Mouse (Mus musculus): ENCODE measurements around the gene Nop2. TPM values are rescaled to one million over a fixed set of nuclear protein-coding genes. Genes with fewer than 3 reads are reported as not detected.
A peak's percentile ranks its signal among the peaks of the same experiment; 100 is the strongest.

The Nop2 gene
- polyA plus RNA-seq, 1 experiment from 2014 or later: 32.1 TPM

DNA sequence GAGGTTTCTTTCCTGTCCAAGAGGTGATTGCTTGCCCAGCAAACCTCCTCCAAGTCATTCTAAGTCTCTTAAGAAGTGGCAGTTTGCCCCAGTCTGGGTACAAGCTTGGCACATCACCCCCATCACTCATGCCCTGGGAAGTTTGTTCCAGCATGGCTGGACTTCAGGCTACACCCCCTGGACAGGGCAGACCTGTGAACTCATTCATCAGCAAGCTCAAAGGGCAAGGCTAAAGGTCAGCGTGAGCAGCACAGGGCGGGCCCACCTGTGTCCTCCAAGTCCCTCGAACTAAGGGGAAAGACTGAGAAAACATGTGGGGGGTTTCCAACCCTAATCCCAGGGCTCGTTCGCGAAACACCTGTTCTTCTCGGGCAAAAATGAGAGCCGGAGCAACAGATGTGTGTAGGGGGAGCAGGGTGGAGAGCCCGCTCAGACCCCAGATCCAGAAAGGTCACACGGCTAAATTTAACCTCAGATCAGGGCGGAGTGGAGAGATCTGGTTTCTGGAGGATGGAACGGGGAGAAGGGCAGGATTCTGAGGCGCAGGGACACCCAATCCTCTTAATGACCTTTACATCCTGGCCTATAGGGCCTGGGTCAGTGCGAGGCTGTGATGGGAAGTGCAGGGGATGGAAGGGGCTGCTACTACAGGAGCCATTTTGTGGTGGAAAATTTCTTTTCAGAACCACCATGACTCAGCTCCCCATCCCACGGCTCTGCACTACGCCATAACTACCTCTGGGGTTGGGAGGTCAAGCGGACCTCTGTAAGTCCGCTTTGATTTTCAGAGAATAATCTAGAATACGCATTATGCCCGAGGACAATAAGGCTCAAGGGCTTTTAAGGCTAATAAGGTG, 32.3 kb downstream of the Nop2 start:
- Histone ChIP-seq H3K36me3 (replicated peaks) (peaks cover 70% of the 10 kb centered on the region), H3K9me3 (replicated peaks) (no peaks in the 10 kb centered on the region), H3K9ac (peak overlapping the region; percentile 85), H3K4me2 (peak overlapping the region; percentile 95), H3K27me3 (no peaks in the 10 kb centered on the region), H3K4me1 (replicated peaks) (peaks cover 80% of the 10 kb centered on the region), H3K27ac (replicated peaks) (peak overlapping the region; percentile 91), H3K4me3 (replicated peaks) (peak overlapping the region; percentile 88)
- no peak for ATAC-seq (ENCODE audit: insufficient read depth)
- 6% methylated on average over 20 of the region's 20 CpGs for WGBS (ENCODE audit: insufficient replicate concordance)

DNA sequence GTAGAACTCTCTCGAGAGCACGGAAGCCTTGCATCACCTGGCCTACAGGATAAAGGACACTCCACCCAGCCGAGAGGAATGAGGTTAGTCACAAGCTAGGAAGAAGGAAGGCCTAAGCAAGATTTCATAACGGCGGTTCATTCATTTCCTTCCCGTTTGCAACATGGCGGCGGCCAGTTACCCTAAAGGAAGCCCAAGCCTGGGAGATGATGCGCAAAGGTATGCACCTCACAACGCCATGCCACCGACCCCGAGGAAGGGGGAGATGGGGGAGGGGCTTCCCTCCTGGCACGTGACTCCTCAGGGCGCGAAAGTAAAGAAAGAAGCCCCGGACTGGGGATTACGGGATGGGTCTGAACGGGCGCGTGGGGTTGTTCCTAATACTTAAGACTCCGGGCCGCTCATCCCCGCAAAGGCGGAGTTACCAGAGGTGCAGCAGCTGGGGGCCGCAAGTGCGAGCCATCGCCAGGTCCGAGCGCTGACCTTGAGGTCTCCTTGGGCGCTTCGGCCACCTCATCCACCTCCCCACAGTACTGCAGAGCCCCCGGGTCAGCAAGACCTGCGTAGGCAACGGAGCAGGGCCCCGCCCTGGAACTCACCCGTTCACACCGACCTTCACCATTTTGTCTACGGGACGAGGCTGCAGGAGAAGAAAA, 33.1 kb downstream of the Nop2 start:
- Histone ChIP-seq H3K4me3 (replicated peaks) (peak overlapping the region; percentile 88), H3K4me1 (replicated peaks) (peaks cover 84% of the 10 kb centered on the region)

DNA sequence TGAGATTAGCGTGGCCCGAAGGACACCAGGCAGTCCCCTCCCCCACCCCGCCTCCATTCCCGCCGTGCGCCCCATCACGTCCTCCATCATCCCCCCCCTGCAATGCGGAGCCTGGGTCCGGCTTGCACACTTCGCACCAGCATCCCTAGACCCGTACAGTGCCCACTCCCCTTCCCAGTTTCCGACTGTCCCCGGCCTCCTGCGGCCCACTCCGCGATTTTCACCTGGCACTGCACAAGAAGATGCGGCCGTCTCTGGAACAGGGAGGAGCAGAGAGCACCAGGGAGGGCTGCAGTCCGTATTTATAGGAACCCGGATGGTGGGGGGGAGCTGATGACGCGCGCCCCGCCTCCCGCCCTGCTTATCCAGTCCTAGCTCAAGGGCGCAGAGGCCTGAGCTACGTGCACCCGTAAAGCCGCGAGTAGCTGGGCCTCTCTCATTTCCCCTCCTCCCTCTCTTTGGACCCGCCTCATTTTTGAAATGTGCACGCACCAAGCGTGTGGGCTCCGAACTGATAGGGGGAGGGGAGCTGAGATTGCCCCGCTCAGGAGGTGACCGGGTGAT, 33.7 kb downstream of the Nop2 start:
- peak overlapping the region; percentile 95 for H3K4me2 ChIP-seq
- under 1% methylated on average over 36 of the region's 36 CpGs for WGBS (ENCODE audit: insufficient replicate concordance)
- no peaks in the 10 kb centered on the region for H3K27me3 ChIP-seq
- H3K9me3 ChIP-seq (replicated peaks): no peaks in the 10 kb centered on the region
- H3K4me3 ChIP-seq (replicated peaks): peak overlapping the region; percentile 88
- H3K36me3 ChIP-seq (replicated peaks): peaks cover 70% of the 10 kb centered on the region
- peak overlapping the region; percentile 85 for H3K9ac ChIP-seq
- peak; percentile 80 for ATAC-seq (ENCODE audit: insufficient read depth)
- peaks cover 78% of the 10 kb centered on the region for H3K4me1 ChIP-seq (replicated peaks)
- H3K27ac ChIP-seq (replicated peaks): peak overlapping the region; percentile 91

More for the DNA sequence above, 33.1 kb downstream of the Nop2 start:
- Histone ChIP-seq H3K27ac (replicated peaks) (peak overlapping the region; percentile 91), H3K9ac (peak overlapping the region; percentile 85), H3K4me2 (peak overlapping the region; percentile 95), H3K36me3 (replicated peaks) (peaks cover 70% of the 10 kb centered on the region), H3K27me3 (no peaks in the 10 kb centered on the region), H3K9me3 (replicated peaks) (no peaks in the 10 kb centered on the region)
- ATAC-seq (ENCODE audit: insufficient read depth): peak; percentile 27; the same call in 1 of the 2 replicates
- WGBS (ENCODE audit: insufficient replicate concordance): under 1% methylated on average over 39 of the region's 39 CpGs

DNA sequence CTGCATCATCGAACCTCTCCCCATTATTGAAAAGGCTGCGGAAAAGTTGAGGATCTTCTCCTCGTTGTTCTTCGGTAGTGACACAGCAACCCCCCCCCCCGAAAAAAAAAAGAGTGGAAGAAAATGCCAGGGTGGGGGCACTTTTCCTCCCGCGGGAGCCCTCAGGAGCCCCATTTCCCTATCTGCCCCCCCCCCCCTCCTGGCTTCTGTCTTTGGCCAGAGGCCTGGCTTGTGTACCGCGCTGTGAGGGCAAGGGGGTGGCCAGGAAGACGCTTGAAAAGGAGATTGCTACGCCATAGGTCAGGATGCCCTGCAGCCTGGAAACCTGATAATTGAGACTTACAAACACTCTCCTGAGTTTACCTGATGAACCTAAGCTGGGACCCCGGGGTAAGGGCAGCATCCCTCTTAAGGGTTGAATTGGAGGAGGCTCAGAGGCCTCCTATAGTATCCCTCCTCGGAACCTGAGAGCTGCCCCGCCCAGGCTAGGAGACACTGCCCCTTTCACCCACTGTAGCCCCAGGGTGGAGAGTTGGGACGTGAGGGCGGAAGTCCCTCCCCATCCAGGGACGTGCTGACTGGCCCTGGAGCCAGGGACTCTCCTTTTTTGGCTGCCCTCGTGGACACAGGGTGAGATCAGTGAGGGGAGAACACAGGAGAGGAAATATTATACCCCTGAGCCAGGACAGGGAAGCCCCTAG, 34.5 kb downstream of the Nop2 start, which contains the start of gene Gapdh:
Gapdh (minus strand) TSS at position 417 of the 701 bp plus-strand sequence.
- peak within 1 kb of the TSS; percentile 91 for H3K27ac ChIP-seq (replicated peaks)
- peak; percentile 53 for ATAC-seq (ENCODE audit: insufficient read depth)
- H3K4me1 ChIP-seq (replicated peaks): peaks cover 70% of the 10 kb centered on the region
- no peaks in the 10 kb centered on the region for H3K27me3 ChIP-seq
- H3K4me3 ChIP-seq (replicated peaks): peak within 1 kb of the TSS; percentile 88
- peak within 1 kb of the TSS; percentile 95 for H3K4me2 ChIP-seq
- H3K9ac ChIP-seq: peak within 1 kb of the TSS; percentile 85
- WGBS (ENCODE audit: insufficient replicate concordance): under 1% methylated on average over 18 of the region's 18 CpGs
- H3K36me3 ChIP-seq (replicated peaks): peaks cover 70% of the 10 kb centered on the region
- no peaks in the 10 kb centered on the region for H3K9me3 ChIP-seq (replicated peaks)

DNA sequence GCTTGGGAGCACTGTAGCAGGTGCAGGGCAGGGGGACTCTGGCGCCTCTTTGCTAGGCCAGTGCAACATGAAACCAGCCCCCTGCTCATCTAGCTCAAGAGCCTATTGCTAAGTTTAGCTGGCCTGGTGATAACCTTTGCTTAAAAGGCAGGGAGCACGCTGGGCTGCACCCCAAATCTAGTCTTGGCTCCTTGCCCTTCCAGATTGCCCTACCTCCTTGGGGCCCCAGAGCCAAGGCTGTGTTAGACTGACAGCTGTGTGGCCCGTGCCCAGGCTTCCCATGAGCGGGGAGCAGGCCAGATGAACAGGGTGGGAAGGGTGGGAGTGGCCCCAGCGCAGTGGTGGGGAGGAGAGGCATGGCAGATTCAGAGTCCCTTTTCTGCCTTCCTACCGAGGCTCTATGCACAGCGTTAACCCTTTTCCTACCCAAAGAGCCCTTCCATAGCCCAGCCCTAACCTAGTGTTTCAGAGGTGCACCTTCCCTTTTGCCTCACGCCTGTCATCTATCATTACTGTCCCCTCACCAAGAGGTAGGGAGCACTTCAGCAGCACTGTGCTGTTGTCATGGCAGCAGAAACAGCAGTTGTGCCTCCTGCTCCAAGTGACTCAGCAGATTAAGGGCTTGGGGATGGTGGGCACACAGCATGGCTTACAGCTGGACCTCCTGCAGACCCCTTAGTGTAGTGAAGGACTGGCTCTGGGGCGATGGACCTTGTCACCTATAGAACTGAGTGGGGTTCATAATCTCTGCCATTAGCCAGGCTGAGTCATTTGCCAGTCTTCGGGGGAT, 35.3 kb downstream of the Nop2 start:
- H3K27ac ChIP-seq (replicated peaks): peak overlapping the region; percentile 91
- peak overlapping the region; percentile 88 for H3K4me3 ChIP-seq (replicated peaks)
- H3K9me3 ChIP-seq (replicated peaks): no peaks in the 10 kb centered on the region
- peaks cover 64% of the 10 kb centered on the region for H3K4me1 ChIP-seq (replicated peaks)
- ATAC-seq (ENCODE audit: insufficient read depth): 0 out of 2 replicates have a peak, but pooled peaks have one; percentile 6
- H3K27me3 ChIP-seq: no peaks in the 10 kb centered on the region
- 21% methylated on average over 10 of the region's 10 CpGs for WGBS (ENCODE audit: insufficient replicate concordance)
- peaks cover 71% of the 10 kb centered on the region for H3K36me3 ChIP-seq (replicated peaks)
- peak overlapping the region; percentile 95 for H3K4me2 ChIP-seq
- H3K9ac ChIP-seq: peak overlapping the region; percentile 85; the same call in 1 of the 2 replicates

DNA sequence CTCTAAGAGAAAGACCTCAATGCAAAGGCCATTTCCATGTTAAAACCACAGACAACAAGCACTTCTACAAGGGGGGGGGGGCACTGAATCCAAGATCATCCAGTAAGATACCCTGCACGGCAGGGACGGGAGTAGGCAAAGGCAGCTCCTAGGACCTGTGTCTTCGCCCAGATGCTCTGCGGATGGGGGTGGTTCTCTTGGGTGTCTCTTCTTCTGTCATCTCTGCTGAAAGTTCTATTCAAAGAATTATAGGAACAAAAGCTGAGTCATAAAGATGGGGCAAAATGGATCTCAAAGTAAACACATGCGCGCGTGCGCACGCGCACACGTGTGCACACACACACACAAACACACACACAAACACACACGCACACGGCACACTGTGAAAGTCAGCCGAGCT, 36.4 kb downstream of the Nop2 start:
- no peak overlapping the region; the same call in 1 of the 2 replicates for H3K9ac ChIP-seq
- peaks cover 62% of the 10 kb centered on the region for H3K4me1 ChIP-seq (replicated peaks)
- peak overlapping the region; percentile 91; the same call in 1 of the 2 replicates for H3K27ac ChIP-seq (replicated peaks)

DNA sequence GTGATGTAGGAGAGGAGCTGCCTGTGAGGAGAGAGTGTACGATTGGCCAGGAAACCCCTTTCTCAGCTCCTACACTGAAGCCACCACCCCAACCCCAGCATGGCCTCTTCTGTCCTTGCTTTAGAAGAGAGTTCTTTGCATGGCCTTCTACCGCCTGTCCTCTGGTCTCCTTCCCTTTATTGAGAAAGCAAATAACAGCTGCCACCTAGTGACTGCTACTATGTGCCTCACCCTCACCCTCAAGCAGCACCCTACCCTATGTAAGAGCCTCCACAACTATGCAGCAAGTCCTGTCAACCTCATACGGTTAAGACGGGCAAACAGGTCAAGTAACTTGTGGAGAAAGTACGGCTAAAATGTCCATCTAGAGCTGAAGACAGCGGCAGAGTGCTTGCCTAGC, 38.5 kb downstream of the Nop2 start:
- Histone ChIP-seq H3K4me3 (replicated peaks) (no peak overlapping the region), H3K9me3 (replicated peaks) (no peaks in the 10 kb centered on the region), H3K4me1 (replicated peaks) (peaks cover 52% of the 10 kb centered on the region), H3K9ac (no peak overlapping the region), H3K4me2 (no peak overlapping the region), H3K36me3 (replicated peaks) (peaks cover 84% of the 10 kb centered on the region), H3K27me3 (no peaks in the 10 kb centered on the region), H3K27ac (replicated peaks) (no peak overlapping the region)
- WGBS (ENCODE audit: insufficient replicate concordance): 83% methylated on average over 6 of the region's 6 CpGs
- ATAC-seq (ENCODE audit: insufficient read depth): no peak

More for the DNA sequence above, 36.4 kb downstream of the Nop2 start:
- Histone ChIP-seq H3K27me3 (no peaks in the 10 kb centered on the region), H3K36me3 (replicated peaks) (peaks cover 74% of the 10 kb centered on the region), H3K4me2 (no peak overlapping the region), H3K9me3 (replicated peaks) (no peaks in the 10 kb centered on the region), H3K4me3 (replicated peaks) (no peak overlapping the region)
- ATAC-seq (ENCODE audit: insufficient read depth): no peak
- WGBS (ENCODE audit: insufficient replicate concordance): 90% methylated on average over 14 of the region's 14 CpGs

DNA sequence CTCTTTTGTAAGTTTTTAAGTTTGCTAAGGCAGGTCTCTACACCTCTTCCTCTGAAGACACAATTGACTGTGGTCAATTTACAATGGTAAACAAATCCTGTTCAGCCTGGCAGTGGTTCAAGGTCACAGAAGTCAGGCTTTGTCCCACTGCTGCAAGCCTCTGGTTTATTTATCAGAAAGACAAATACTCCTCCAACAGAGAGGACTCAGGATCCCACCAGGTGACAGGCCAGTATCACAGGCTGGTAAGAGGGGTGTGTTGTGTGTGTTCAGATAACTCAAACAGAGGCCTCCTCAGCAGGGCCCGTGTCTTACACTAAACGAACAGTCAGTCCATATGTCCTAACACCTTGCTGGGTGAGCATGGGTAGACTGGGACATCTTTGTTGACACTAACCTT, 40.8 kb downstream of the Nop2 start:
- ATAC-seq (ENCODE audit: insufficient read depth): peak; percentile 53

DNA sequence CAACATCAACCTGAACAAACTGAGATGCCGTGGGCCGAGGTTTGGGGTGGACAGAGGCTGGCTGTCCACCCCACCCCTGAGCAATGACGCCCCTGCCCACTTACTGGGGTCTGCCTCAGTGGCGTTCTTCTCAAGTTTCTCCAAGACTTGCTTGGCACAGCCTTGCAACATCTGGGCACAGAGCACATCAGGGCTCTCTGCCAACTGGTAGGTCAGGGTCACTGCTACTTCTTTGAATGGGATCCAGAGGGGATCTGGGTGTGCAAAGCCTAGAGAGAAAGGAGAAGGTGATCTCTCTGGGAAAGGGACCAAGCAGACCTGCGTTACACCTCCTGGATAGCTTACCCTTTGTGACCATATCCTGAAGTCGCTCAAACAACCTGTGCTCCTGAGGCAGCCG, 41.5 kb downstream of the Nop2 start:
- no peak overlapping the region for H3K4me3 ChIP-seq (replicated peaks)
- H3K9me3 ChIP-seq (replicated peaks): no peaks in the 10 kb centered on the region
- H3K9ac ChIP-seq: no peak overlapping the region
- 0 out of 2 replicates have a peak overlapping the region, but pooled peaks have one; percentile 1 for H3K4me2 ChIP-seq
- peaks cover 100% of the 10 kb centered on the region for H3K36me3 ChIP-seq (replicated peaks)
- H3K4me1 ChIP-seq (replicated peaks): peaks cover 22% of the 10 kb centered on the region
- WGBS (ENCODE audit: insufficient replicate concordance): 91% methylated on average over 7 of the region's 7 CpGs
- no peaks in the 10 kb centered on the region for H3K27me3 ChIP-seq
- peak overlapping the region; percentile 42 for H3K27ac ChIP-seq (replicated peaks)
- no peak for ATAC-seq (ENCODE audit: insufficient read depth)

More for the DNA sequence above, 40.8 kb downstream of the Nop2 start:
- Histone ChIP-seq H3K9ac (no peak overlapping the region), H3K27me3 (no peaks in the 10 kb centered on the region), H3K27ac (replicated peaks) (peak overlapping the region; percentile 42; the same call in 1 of the 2 replicates), H3K36me3 (replicated peaks) (peaks cover 100% of the 10 kb centered on the region), H3K9me3 (replicated peaks) (no peaks in the 10 kb centered on the region), H3K4me3 (replicated peaks) (no peak overlapping the region), H3K4me2 (no peak overlapping the region), H3K4me1 (replicated peaks) (peaks cover 30% of the 10 kb centered on the region)
- 60% methylated on average over 2 of the region's 2 CpGs for WGBS (ENCODE audit: insufficient replicate concordance)

DNA sequence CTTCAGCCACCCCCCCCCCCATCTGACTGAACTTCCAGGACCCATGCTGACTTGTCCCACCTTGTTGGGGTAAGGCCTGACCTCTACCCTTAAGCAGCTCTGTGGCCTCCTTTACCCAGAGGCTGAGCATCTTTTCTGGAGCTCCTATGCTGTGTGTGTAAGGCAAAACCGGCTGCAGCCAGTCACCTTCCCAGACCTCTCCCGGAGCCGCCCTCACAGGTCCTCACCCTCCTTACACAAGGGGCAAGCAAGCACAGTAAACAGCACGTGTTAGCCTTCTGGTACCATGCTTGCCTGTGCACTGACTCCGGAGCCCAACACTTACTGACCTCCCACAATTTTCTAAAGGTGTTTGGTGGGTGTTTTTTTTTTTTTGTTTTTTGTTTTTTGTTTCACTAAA, 43.8 kb downstream of the Nop2 start:
- ATAC-seq (ENCODE audit: insufficient read depth): no peak
- H3K27ac ChIP-seq (replicated peaks): no peak overlapping the region
- H3K9me3 ChIP-seq (replicated peaks): no peaks in the 10 kb centered on the region
- 90% methylated on average over 5 of the region's 5 CpGs for WGBS (ENCODE audit: insufficient replicate concordance)
- no peak overlapping the region for H3K4me2 ChIP-seq
- peaks cover 100% of the 10 kb centered on the region for H3K36me3 ChIP-seq (replicated peaks)
- H3K9ac ChIP-seq: no peak overlapping the region
- peaks cover 14% of the 10 kb centered on the region for H3K4me1 ChIP-seq (replicated peaks)
- H3K27me3 ChIP-seq: no peaks in the 10 kb centered on the region
- no peak overlapping the region for H3K4me3 ChIP-seq (replicated peaks)

Measured in liver, embryonic 15.5 days (tissue).